In the genomic region with DNA sequence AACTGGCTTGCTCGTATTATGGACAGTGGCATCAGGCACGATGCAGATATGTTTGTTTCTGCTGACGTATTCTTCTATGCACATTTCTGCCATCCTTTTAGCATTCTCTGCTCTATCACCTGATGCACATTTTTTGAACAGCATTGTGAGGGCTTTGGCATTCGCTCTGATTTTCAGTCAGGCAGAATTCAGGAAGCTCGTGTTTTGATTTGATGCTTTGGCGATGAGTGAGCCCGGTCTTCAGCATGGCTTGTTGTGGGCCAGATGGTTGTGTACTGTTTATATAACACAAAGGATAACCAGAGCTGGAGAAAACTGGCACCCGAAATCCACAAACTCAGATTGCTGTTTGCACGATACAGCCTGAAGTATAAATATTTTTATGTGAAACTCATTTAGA, we compare ENCODE assay signal across 15 mouse cellular contexts. TPM values are rescaled to one million over a fixed set of nuclear protein-coding genes. Genes with fewer than 3 reads are reported as not detected.
A peak's percentile ranks its signal among the peaks of the same experiment; 100 is the strongest.
DNase-seq lines count a peak whose midpoint lies in the region; ATAC-seq lines count a peak whose summit lies in the region.
"Had no signal": no experiment of that assay in that cellular context is flagged by ENCODE, and none has a peak within 500 bp of the region (broad histone marks: within the 10 kb centered on the region; RNA-seq: fewer than 3 reads in every experiment).

No protein-coding gene starts in this region.

- no peak for DNase-seq in cerebellum, postnatal 4 days (ENCODE audit: low spot score in 2 of 2)
- DNase-seq in layer of hippocampus, adult 18-20 months (ENCODE audit: low spot score in 2 of 2): peak; percentile 32 to 79
- DNase-seq in layer of hippocampus, postnatal 10 days (ENCODE audit: low spot score in 2 of 2): no peak
- DNase-seq in cerebellum, adult 9-11 months: peak; percentile 90
- peak; percentile 17 for DNase-seq in layer of hippocampus, adult 9-10 months (ENCODE audit: low spot score)
- DNase-seq in T-cell, adult 2 months (ENCODE audit: low spot score): no peak
- no peak for DNase-seq in left cerebral cortex, adult 8-10 months (ENCODE audit: low spot score in 2 of 2)
- DNase-seq: adrenal gland, adult 8-10 months; gastrocnemius, postnatal 14 days; heart, adult 2 months; heart, postnatal 4 days; thymus, adult 2 months had no signal

- peak; percentile 94 for ATAC-seq in cerebellum, adult (ENCODE audit: insufficient number of reproducible peaks, low FRiP score, low TSS enrichment)
- ATAC-seq: hindbrain, postnatal 0 days; intestine, postnatal 0 days had no signal

RNA-seq across cellular contexts. Expression of a gene that starts 39.1 kb away (rescaled TPM):
- total RNA-seq in layer of hippocampus, adult 18-20 months (2021): 10 to 100 TPM; 98.6 to 100.0 TPM
- 10 to 100 TPM; 40.2 to 42.5 TPM for total RNA-seq in layer of hippocampus, postnatal 10 days (2021)
- 100 to 1,000 TPM; 201 to 220 (median 213) TPM for total RNA-seq in left cerebral cortex, adult 8-10 months (2022)

Comparison
In these comparisons a context has a peak if more than half of its experiments do, and no peak if none do; other contexts are left out.
1. DNase-seq: peak in layer of hippocampus, adult 18-20 months (2 of 2), cerebellum, adult 9-11 months (single experiment) and layer of hippocampus, adult 9-10 months (single experiment); none in cerebellum, postnatal 4 days (0 of 2), layer of hippocampus, postnatal 10 days (0 of 2), T-cell, adult 2 months (single experiment) and left cerebral cortex, adult 8-10 months (0 of 2).